Mouse (Mus musculus) erythroblast, embryonic 14.5 days (primary cell): ENCODE data around the gene Safb.

Source experiments
- GATA1 ChIP-seq: IDR thresholded peaks from 2 replicates; pipeline ENCODE4 v1.6.1; 2012; ENCODE audit warnings: low read length, inconsistent platforms, mixed read lengths
- TAL1 ChIP-seq: IDR thresholded peaks from 3 replicates; pipeline ENCODE4 v1.6.1; 2012; ENCODE audit warnings: low read length, inconsistent platforms, mixed read lengths

DNA sequence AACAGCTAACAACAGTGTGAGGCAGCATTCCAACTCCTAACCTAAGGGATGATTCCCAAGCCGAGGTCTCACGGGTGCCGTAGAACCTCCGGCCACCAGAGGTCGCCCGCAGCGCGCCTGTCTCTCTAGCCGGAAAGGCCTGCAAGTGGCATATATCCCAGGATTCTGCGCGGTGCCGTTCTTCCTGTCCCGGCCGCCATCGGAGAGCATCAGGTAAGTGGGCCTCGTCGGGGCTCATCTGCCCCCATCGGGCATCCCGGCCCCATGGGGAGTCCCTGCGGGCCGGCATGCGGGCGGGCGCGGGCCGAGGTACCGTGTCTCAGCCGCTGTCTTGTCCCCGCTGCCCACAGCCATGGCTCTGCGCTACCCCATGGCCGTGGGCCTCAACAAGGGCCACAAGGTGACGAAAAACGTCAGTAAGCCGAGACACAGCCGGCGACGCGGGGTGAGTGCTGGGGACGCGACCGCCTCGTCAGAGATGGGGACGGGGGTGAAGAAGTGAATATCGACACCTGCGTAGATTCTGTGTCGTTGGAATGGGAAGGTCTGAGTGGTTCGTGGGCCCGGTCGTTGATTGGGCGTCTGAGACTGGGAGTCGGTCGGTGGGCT is 28.7 kb downstream of the Safb start, which contains the start of gene Rpl36:
- TF ChIP-seq GATA1 (no peak), TAL1 (no peak)
